Mouse (Mus musculus) CD4-positive, CD25-positive, alpha-beta regulatory T cell, adult 2 months (primary cell): ENCODE data around the gene Dop1a.
A peak's percentile ranks its signal among the peaks of the same experiment; 100 is the strongest.

ENCODE experiments used
- DNase-seq: peaks from one replicate; pipeline ENCODE4 v3.0.0-alpha.2; 2012; ENCODE audit warnings: low read depth, low spot score

Dop1a gene

DNA sequence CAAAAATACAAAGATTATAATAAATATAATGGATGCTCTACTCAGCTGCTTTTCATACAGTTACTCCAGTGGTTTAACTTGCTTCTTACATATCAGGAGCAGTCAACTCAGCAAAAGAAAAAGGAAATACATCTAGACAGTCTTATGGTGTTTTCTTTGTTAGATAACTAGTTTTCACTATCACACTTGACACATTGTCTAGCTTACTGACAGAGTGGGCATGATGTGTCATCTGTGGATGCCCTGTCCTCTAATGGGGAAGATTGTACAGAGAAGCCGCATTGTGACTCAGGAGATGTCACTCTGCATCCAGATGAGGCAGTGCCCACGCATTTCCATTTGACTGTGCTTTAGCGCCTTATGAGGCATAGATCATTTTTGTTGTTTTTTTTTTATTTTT is 32.1 kb downstream of the Dop1a start:
- DNase-seq = no peak

DNA sequence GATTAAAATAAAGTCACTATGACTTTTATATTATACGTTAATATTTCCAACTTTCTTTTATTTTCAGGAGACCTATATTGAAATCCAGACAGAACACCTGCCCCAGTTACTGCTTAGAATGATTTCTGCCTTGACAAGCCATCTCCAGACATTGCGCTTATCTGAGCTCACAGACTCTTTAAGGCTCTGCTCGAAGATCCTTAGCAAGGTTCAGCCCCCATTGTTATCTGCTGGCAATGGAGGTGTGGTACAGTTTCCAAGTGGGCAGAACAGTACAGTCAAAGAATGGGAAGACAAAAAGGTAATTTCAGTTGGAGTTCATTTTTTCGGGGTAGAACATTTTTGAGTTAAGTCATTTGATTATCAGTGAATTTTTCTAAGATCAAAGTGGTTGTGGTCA is 40.5 kb downstream of the Dop1a start:
- DNase-seq = no peak

DNA sequence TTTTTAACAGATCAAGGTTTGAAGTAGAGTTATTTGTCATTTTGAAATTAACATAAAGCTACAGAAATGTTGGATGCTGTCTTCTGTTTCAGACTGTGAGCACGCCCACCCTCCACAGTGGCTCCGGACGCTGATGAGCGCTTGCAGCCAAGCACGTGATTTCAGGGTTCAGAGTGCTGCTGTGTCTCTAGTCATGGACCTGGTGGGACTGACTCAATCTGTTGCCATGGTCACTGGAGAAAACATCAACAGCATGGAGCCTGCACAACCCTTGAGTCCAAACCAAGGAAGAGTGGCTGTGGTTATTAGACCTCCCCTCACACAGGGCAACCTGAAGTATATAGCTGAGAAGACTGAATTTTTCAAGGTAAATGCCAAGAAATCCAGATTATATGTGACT is 46.8 kb downstream of the Dop1a start:
- DNase-seq = no peak

DNA sequence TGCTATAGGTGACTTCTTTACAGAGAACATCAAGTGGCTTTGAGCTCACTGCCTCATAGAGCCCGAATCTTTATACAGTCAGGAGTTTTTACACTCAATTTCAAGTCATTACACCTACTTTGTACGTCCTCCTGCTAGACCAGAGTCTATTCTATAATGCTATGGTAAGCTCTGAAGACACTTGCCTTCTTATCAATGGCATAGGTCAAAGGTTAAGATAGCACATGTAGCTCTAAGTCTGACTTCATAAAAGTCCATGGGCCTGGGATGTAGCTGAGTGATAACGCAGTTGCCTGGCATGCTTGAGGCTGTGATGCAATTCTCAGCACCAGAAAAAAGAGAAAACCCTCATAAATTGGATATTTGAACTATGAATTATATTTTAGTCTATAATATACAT is 47.4 kb downstream of the Dop1a start:
- no peak for DNase-seq

DNA sequence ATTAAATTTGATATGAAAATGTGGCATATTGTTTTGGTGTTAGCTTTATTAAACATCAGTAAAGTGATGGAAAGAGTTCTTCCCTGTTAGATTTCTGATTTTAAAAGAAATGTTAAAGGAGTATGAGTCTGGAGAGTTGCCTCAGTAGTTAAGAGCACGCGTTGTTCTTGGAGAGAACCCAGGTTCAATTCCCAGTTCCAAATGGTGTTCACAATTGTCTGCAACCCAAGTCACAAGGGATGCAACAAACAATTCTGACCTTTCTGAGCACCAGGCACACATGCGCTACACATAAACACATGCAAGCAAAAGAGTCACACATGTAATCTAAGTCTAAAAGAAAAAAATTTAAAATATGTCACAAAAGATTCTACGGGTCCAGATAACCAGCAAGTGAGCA is 47.8 kb downstream of the Dop1a start:
- DNase-seq = no peak

DNA sequence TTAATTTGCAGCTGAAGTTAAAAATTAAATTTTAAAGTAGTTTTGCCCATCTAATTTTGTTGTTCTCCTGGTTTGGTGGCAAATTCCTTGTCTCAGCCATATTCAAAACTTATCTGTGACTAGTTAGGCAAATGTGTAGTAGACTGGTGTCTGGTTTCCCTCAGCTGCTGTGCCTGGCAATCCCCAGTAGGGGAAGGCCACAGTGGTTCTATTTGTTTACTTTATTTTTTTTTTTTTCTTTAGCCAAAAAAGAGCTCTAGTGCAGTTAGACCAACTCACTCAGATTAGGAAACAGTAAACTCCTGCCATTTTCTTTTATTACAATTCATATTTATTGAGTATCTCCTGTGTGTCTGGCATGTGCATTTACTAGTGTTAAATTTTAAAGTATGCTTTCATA is 55.4 kb downstream of the Dop1a start:
- no peak for DNase-seq

DNA sequence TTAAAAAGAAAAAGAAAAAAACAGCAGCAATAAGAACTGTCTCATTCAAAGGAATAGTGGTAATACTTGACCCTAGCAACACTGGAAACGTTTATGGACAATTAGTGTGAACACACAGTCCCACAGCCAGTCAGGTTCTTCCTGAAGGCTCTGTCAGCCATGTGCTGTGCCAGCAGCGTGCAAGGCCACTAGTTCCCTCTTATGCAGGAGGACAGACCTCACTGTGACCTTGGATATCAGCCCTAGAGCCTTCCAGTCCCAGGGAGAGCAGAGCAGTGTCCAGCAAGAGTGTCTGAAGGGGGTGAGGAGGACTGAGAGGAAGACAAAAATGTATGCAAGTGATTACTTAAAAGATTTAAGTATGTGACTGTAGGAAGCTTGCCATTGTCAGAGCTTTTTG is 58.6 kb downstream of the Dop1a start:
- no peak for DNase-seq

DNA sequence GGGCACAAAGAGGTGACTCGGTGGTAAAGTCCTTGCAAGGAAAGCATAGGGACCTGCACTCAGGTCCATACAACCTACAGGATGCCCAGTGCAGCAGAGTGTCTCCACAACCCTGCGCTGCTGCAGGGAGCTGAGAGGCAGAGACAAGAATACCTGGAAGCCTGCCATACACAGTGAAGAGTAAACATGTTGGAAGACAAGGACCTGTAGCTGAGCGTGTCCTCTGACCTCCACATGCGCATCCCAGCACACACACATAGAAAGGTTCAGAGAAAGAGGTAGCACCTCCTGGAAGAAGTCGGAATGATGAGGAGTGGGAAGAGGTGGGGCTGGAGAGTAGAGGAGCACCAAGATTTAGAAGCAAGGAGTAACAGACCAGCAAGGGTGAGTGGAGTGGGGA is 67.1 kb downstream of the Dop1a start:
- no peak for DNase-seq

DNA sequence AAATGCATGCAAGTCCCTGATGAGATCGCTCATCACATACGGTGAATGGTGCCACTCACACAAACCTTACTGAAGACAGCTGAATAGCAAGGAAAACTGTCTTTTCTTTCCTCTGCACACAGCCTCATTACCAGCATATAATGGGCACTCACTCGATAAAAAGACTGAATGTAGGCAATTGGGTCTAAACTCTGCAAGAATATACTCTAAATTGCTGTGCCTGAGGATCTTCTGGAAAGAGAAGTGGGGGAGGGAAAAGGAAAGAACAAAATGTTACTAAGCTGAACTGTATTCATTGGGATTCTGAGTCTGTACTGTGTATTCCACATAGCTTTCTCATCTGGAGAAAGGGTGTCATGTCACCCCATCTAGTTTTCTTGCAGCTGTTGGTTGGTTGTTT is 76.5 kb downstream of the Dop1a start:
- DNase-seq = no peak

DNA sequence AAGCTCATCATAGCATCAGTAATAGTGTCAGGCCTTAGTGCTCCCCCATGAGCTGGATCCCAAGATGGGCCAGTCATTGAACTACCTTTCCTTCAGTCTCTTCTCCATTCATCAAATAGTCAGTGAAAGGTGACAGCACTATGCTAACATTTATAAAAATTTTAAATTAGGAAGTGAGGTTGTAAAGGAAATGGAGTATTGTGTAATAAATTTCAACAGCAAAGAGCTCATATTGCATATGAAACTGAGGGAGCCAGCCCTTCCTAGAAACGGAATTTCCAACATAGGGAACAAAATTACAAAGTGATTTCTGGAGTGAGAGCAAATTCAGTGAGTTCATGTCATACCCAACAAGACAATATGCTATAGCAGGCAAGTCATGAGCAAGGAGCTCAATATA is 77.6 kb downstream of the Dop1a start:
- DNase-seq = no peak

DNA sequence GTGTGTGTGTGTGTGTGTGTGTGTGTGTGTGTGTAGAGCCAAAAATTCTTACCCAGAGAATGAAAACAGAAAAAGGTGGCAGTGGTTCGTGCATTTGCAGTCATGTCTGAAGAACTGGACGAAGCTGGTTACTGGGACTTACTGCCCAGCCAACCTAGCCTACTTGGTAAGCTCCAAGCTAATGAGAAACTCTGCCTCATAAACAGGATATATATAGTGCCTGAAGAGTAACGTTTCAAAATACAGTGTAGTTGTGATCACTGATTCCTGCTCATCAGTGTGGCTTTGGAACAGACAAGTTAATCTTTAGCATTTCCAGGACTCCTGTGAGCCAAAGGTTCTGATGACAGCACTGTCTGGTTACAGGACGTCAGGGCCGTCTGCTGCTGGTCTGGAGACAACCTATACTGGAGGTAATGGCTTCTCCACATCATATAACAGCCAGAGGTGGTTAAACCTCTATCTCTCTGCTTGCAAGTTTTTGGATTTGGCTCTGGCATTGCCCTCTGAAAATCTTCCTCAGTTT is 82.7 kb downstream of the Dop1a start:
- DNase-seq = no peak

DNA sequence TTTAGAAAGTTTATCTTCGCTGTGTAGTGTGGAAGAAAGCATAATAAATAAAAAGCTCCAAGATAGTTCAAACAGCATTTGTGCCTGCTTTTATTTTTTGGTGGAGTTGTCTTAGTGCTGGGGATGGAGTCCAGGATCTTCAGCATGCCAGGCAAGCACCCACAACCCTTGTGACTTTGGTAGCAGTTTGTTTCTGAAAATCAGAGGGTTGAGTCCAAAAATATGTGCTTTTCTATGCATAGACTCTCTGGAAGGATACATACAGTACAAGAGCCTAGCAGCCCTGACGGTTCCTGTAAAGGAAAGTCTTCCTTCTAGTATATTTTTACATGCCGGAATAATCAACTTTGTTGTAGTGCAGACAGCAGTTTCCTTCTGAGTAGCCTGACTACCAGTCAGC is 83.8 kb downstream of the Dop1a start:
- no peak for DNase-seq

DNA sequence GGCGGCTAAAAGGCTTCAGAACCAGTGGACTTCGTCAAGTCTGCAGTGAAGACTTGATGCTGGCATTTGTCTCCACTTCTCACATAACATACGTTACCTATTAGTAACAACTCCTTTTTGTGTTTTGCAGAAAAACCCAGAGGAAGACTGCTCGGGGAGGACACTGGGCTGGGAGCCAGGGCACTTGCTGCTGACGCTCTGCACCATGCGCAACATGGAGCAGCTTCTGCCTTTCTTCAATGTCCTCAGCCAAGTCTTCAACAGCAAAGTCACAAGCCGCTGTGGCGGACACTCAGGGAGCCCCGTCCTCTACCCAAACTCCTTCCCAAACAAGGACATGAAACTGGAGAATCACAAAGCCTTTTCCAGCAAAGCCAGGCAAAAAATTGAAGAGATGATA is 86.9 kb downstream of the Dop1a start:
- DNase-seq = no peak

DNA sequence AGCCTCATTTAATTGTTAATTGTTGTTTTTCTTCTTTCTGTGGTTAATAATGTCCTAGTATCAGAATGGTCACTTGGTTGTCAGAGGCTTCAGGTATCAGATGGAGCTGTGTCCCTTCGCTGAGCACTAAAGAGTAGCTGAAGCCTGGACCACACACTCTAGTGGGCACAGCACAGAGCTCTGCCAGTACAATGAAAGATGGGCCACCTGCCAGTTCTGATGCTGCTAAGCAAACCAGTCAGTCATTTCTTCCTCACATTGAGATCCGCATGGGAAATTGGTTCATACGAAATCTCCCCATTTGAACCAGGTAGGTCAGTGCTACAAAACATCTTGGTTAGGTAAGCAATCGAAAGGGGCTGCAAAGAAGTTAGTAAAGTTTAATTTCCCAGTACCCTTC is 87.7 kb downstream of the Dop1a start:
- no peak for DNase-seq

DNA sequence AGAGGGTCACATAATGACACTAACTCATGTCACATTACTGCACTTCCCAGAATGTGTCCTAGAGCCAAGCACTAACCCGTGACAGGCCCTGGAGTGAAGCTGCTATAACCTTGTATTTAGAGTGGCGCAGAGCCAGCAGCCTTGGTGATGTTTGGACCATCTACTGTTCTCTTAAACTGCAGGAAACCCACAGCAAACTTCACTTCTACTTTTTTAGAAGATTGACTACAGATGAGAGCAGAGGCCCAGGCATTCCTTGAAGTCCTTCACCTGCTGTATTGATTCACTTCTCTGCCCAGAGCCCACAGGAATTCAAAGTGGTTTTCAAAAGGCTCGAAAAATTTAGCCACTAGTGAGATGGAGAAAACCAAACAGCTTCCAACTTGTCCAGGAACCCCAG is 93.6 kb downstream of the Dop1a start:
- no peak for DNase-seq

DNA sequence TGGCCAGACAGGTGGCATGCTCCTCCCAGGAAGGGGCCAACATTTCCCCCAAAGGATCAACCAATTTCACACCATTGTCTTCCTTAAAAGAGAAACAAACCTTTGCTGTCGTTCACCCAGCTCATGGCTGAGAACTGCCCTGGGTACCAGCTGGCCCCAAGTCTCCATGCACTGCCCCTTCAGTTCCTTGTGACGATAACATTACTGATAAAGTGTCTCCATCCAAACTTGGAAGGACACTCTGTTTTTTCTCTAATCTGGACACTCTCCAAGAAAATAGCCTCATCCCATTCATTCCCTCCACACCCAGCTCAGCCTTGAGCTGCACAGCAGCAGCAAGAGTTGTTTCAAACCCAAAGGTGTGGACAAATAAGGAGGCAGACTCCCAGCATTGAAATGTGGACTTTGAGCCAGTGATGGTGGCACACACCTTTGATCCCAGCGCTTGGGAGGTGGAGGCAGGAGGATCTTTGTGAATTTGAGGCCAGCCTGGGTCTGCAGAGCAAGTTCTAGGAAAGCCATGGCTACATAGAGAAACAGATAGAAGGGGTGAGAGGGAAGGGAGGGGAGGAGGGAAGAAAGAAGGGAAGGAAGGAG is 102.5 kb downstream of the Dop1a start:
- no peak for DNase-seq

DNA sequence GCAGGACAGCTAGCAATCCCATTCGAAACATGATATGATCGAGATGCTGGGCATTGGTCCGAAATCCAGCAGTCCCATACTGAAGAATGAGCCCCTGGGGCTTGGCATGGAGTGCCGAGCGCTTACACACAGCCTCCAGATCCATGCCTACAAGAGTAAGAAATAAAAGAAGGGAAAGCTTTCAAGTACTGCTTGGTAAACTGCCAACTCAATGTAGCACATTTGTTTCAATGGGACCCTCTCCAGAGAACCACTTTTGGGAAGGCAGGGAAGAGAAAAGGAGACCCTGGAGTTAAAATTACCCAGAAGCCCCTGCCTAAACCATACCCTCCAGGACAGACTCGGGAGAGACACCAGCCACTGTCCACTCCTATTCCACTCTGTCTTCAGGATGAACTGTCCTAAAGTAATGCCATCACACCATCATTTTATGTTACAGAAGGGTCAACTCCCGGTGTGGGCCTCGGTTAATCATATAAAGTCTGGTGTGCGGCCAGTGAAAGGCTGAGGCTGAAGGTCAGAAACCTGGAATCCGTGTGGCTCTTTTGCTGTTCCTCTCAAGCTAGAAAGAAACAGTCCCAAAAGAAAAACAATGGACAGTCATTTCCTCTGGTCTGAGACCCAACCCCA is 103.4 kb downstream of the Dop1a start:
- no peak for DNase-seq

DNA sequence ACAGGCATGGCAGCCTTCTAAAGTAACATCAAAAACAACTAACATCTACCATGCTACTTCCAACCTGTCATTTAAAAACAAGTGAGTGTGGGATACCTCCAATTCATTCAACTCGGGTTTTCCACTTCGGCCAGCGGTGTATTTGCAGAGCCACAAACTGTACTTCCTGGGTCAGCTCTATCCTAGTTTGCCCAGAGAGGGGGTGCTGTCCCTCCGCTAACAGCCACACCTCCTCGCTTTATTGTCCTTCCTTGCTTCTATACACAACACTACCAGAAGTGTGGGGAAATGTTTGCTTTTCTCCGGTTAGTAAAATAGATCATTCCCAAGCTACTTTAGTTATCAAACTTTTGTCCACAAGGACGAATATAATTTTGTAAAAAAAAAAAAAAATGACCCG is 104.0 kb downstream of the Dop1a start:
- no peak for DNase-seq

DNA sequence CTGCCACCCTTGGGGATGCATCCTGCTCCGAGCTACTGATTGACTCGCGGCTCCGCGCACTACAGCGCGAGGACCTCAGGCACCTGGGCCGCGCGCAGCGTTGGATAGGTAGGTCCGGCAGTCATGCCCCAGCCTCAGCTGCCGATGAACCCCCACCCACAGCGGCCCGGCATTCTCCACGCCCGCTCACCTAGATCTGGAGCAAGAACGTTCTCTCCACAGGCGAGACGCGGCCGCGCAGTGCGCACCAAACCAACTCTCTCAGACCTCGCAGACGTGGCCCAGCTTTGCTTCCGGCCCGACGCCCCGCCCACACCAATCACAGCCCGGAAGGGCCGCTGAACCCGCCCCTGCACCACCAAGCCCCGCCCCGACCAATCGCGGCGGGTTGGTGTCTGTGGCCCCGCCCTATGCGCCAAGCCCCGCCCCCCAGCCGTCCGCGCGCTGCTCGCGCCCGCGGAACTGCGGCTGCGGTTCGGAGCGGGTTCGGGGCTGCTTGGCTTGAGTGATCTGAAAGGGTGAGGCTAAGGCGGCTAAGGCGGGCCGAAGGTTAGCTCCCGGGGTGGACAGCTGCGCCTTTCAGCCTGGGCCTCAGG is 104.7 kb downstream of the Dop1a start, which contains the start of the genes Pgm3 and Rwdd2a:
Gene Pgm3, minus strand, starts transcription at position 303 of the 596 bp plus-strand sequence.
Gene Rwdd2a, plus strand, starts transcription at position 452 of the 596 bp plus-strand sequence.
- peak; percentile 98 for DNase-seq

DNA sequence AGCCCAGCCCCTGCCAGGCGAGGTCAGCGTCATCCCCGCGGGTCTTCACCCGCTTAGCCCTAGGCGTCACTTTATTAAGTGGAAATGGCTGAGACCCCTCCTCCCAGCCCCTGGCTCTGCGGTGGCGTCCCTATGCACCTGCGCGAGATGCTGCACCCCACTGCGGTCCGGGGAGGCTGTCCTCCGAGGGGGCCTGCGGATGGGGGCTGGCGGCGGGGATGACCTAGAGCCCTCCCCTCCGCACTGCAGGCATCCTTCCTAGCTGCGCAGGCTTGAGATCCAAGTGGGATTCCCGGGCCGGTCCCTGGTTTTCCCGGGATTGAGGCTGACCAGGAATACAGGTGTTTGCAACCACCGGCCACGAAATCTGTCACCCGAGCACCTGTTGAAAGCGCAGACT is 105.2 kb downstream of the Dop1a start:
- DNase-seq = no peak

DNA sequence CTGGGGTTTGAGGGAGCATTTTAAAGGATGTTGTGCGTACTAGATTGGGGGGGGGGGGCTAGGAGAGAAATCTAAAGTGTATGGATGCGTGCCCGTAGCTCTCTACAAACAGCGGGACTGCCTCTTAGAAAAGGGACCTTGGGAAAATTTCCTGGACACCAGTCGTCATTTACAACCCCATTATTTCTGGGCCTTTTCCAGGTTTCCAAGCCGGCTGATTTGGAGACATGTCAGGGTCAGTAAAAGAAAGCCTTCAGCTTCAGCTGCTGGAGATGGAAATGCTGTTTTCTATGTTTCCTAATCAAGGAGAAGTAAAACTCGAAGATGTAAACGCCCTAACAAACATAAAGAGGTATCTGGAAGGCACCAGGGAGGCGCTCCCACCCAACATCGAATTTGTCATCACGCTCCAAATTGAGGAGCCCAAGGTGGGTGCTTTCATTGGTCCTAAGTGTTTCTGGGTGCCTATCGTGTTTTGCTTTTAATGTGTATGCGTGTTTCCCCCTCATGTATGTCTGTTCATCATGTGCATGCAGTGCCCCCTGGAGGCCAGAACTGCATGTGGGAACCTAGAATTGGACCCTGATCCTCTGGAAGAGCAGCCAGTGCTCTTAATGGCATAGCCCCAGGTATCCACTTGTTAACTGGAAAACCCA is 105.8 kb downstream of the Dop1a start:
- DNase-seq = peak; percentile 92

DNA sequence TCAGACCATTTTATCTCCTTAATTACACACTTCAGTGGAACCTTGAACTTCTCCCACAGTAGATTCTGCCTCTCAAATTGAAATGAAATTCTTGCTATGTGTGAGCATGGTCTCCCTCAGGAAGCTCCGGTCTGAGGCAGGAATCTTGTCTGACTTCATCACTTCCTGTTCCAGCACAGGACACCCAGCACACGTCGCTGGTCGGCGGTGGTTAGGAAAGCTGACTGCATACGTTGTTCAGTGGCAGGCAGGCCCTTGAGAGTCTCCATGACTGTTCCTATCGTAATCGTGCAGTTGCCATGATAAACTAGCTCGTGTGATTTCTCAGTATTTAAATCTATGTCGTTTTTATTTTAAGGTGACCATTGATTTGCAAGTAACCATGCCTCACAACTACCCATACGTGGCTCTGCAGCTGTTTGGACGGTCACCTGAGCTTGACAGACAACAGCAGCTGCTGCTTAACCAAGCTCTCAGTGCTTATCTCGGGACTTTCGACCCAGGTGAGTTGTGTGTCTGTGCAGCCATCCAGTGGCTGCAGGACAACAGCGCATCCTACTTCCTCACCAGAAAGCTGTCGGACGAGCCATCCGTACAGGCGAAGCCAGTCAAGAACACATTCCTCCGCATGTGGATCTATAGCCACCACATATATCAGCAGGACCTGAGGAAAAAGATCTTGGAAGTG is 106.8 kb downstream of the Dop1a start:
- DNase-seq = no peak
